Mouse (Mus musculus): Measurements from ENCODE around the gene Dlx4. TPM values are rescaled to one million over a fixed set of nuclear protein-coding genes. Genes with fewer than 3 reads are reported as not detected.
A peak's percentile ranks its signal among the peaks of the same experiment; 100 is the strongest.

The Dlx4 gene
- total RNA-seq, 1 experiment from 2014 or later, result not detected

DNA sequence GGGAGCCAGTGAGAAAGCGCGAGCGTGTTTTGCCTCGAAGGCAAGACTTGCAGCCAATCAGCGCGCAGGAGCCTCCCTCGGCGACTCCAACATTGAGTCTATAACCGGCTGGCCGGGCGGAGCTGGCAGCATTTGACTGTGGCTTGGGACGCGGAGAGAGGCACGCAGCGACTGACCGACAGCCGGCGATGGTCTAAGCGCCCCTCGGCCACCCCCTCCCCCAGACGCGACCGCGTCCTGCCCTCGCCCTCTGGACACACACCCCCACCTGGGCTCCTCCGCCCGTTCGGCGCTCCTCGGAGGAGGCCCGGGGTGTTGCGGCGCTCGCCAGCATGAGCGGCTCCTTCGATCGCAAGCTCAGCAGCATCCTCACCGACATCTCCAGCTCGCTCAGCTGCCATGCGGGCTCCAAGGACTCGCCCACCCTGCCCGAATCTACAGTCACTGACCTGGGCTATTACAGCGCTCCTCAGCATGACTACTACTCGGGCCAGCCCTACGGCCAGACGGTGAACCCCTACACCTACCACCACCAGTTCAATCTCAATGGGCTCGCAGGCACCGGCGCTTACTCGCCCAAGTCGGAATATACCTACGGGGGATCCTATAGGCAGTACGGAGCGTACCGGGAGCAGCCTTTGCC, 26.0 kb downstream of the Dlx4 start, which contains the start of gene Dlx3:
Gene Dlx3 (plus strand): TSS at position 130 of the 643 bp plus-strand sequence.
- ATAC-seq (replicated peaks in 1 of 2; ENCODE audit: insufficient read depth in 1 of 2, low FRiP score in 2 of 2, low TSS enrichment in 1 of 2, low read depth in 1 of 2, poor library complexity in 2 of 2, severe bottlenecking in 2 of 2), result no peak

- no peak for ATAC-seq (replicated peaks in 1 of 2; ENCODE audit: insufficient read depth in 1 of 2, low FRiP score in 2 of 2, low TSS enrichment in 1 of 2, low read depth in 1 of 2, poor library complexity in 2 of 2, severe bottlenecking in 2 of 2)
Observed at GRCm38 (mm10) chr11:95118505-95118904, 27.6 kb downstream of the Dlx4 start.

- ATAC-seq (replicated peaks in 1 of 2; ENCODE audit: insufficient read depth in 1 of 2, low FRiP score in 2 of 2, low TSS enrichment in 1 of 2, low read depth in 1 of 2, poor library complexity in 2 of 2, severe bottlenecking in 2 of 2), result peak; percentile 43 to 63; a peak in 3 of 4 replicates
Observed at GRCm38 (mm10) chr11:95117030-95117429, 29.0 kb downstream of the Dlx4 start.

- no peak for ATAC-seq (replicated peaks in 1 of 2; ENCODE audit: insufficient read depth in 1 of 2, low FRiP score in 2 of 2, low TSS enrichment in 1 of 2, low read depth in 1 of 2, poor library complexity in 2 of 2, severe bottlenecking in 2 of 2)
Observed at GRCm38 (mm10) chr11:95110081-95110480, 36.0 kb downstream of the Dlx4 start.

DNA sequence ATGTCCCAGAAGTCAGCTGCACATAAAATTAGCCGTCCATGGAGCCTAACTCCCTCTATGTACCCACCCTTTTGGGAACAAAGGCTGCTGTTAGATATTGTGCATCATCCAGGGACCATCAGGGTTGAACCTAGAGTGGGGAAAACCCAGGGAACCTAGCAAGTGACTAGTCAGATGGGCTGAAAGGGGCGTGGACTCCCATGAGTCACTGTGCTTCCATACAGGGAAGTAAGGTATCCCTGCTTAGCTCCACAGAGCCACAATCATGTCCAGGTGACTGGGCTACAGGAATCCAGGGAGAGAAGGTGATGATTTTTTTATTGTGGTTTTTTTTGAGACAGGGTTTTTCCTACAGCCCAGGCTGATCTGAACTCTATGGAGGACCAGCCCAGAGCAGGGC, 37.1 kb downstream of the Dlx4 start:
- ATAC-seq (replicated peaks in 1 of 2; ENCODE audit: insufficient read depth in 1 of 2, low FRiP score in 2 of 2, low TSS enrichment in 1 of 2, low read depth in 1 of 2, poor library complexity in 2 of 2, severe bottlenecking in 2 of 2), result no peak

GRCm38 (mm10) chr11:95106440-95107236, 39.4 kb downstream of the Dlx4 start:
- ATAC-seq (replicated peaks in 1 of 2; ENCODE audit: insufficient read depth in 1 of 2, low FRiP score in 2 of 2, low TSS enrichment in 1 of 2, low read depth in 1 of 2, poor library complexity in 2 of 2, severe bottlenecking in 2 of 2), result peak; percentile 29 to 65; a peak in 2 of 4 replicates

DNA sequence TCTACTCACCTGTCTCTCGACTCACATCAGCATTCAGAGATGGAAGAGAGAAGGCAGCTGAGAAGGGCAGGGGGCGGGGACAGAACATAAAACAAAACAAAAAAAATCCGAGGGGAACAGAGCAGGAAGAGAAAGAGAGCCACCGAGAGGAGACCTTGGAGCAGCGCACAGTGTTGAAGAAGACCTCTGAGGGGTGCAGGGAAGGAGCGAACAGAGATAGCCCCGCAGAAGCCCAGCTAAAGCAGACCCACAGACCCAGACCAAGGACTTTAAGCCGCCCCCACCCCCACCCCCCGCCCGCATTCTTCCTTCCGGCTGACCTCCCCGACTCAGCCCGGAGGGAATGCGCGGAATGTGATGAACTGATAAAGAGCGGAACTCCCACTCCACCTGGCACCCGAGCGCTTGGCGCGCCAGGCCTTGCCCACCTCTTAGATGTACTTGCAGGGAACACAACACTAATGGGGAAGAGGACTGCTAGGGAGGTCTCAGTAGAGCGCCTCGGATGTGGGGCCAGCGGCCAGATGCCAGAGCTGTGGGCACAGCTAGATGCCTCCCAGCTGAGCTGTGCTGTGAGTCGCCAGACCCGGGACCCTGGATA, 40.7 kb downstream of the Dlx4 start:
- 0 out of 4 replicates have a peak, but pooled peaks of 1 of the 2 experiments have one; percentile 25 for ATAC-seq (replicated peaks in 1 of 2; ENCODE audit: insufficient read depth in 1 of 2, low FRiP score in 2 of 2, low TSS enrichment in 1 of 2, low read depth in 1 of 2, poor library complexity in 2 of 2, severe bottlenecking in 2 of 2)

DNA sequence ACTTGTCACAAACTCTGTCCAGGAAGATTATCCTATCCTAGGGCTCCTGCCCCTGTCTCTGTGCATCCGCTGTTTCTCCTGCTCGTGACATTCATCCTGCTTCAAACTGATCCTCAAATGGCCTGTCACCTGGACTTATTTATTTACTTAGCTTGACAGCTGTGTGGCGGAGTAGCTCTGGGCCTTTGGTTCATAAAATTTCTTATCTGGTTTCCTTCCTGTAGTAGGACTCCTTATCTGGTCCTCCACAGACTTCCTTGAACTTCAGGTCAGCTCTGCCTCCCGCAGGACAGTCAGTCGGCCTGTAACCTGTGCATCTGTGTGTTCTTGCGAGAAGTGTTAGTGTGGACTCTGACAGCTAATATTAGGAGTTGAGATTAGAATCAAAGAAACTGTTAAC, 41.8 kb downstream of the Dlx4 start:
- peak; percentile 33 to 40; a peak in 1 of 4 replicates for ATAC-seq (replicated peaks in 1 of 2; ENCODE audit: insufficient read depth in 1 of 2, low FRiP score in 2 of 2, low TSS enrichment in 1 of 2, low read depth in 1 of 2, poor library complexity in 2 of 2, severe bottlenecking in 2 of 2)

GRCm38 (mm10) chr11:95102161-95102904, 43.7 kb downstream of the Dlx4 start:
- no peak for ATAC-seq (replicated peaks in 1 of 2; ENCODE audit: insufficient read depth in 1 of 2, low FRiP score in 2 of 2, low TSS enrichment in 1 of 2, low read depth in 1 of 2, poor library complexity in 2 of 2, severe bottlenecking in 2 of 2)

GRCm38 (mm10) chr11:95101071-95101788, 44.8 kb downstream of the Dlx4 start:
- no peak for ATAC-seq (replicated peaks in 1 of 2; ENCODE audit: insufficient read depth in 1 of 2, low FRiP score in 2 of 2, low TSS enrichment in 1 of 2, low read depth in 1 of 2, poor library complexity in 2 of 2, severe bottlenecking in 2 of 2)

DNA sequence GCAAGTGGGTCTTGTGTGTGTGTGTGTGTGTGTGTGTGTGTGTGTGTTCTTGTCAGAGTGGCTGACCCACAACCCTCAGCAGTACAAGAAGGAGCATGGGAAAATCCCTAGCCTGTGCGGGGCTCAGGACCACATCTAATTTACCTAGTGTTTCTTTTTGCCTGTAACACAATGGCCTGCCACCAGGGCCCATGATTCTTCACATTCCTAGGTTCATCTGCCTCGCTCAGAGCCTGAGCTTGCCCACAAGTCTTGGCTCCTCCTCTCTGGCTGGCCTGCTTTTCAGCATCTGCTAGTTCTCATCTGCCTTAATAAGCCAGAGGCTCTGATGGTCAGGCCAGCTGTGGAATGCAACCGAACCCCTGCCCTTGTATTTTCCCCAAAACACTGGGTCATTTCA, 45.7 kb downstream of the Dlx4 start:
- no peak for ATAC-seq (replicated peaks in 1 of 2; ENCODE audit: insufficient read depth in 1 of 2, low FRiP score in 2 of 2, low TSS enrichment in 1 of 2, low read depth in 1 of 2, poor library complexity in 2 of 2, severe bottlenecking in 2 of 2)

GRCm38 (mm10) chr11:95098346-95099095, 47.5 kb downstream of the Dlx4 start:
- no peak for ATAC-seq (replicated peaks in 1 of 2; ENCODE audit: insufficient read depth in 1 of 2, low FRiP score in 2 of 2, low TSS enrichment in 1 of 2, low read depth in 1 of 2, poor library complexity in 2 of 2, severe bottlenecking in 2 of 2)

DNA sequence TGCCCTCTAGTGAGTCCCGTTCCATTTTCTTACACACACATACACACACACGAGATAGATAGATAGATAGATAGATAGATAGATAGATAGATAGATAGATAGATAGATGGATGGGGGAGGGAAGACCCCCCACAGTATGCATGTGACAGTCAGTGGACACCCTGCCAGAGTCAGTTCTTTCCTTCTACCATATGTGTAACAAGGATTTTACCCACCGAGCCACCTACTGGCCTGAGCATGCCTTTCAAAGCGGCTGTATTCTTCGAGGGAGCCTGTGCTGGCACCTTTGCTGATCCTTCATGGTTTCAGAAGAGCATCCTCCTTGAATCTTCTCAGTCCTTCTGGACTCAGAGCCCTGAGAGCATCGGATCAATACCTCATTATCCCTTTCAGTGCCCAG, 48.2 kb downstream of the Dlx4 start:
- ATAC-seq (replicated peaks in 1 of 2; ENCODE audit: insufficient read depth in 1 of 2, low FRiP score in 2 of 2, low TSS enrichment in 1 of 2, low read depth in 1 of 2, poor library complexity in 2 of 2, severe bottlenecking in 2 of 2), result no peak

GRCm38 (mm10) chr11:95096608-95097373, 49.3 kb downstream of the Dlx4 start:
- no peak for ATAC-seq (replicated peaks in 1 of 2; ENCODE audit: insufficient read depth in 1 of 2, low FRiP score in 2 of 2, low TSS enrichment in 1 of 2, low read depth in 1 of 2, poor library complexity in 2 of 2, severe bottlenecking in 2 of 2)

- no peak for ATAC-seq (replicated peaks in 1 of 2; ENCODE audit: insufficient read depth in 1 of 2, low FRiP score in 2 of 2, low TSS enrichment in 1 of 2, low read depth in 1 of 2, poor library complexity in 2 of 2, severe bottlenecking in 2 of 2)
Observed at GRCm38 (mm10) chr11:95095596-95095995, 50.5 kb downstream of the Dlx4 start.

- ATAC-seq (replicated peaks in 1 of 2; ENCODE audit: insufficient read depth in 1 of 2, low FRiP score in 2 of 2, low TSS enrichment in 1 of 2, low read depth in 1 of 2, poor library complexity in 2 of 2, severe bottlenecking in 2 of 2), result no peak
Observed at GRCm38 (mm10) chr11:95093077-95093476, 53.0 kb downstream of the Dlx4 start.

Measured in hematopoietic stem cell, adult 5-6 weeks (primary cell).